Mouse (Mus musculus) kidney, embryonic 14.5 days (tissue): ENCODE results near the gene Tmem50a. TPM values are rescaled to one million over a fixed set of nuclear protein-coding genes. Genes with fewer than 3 reads are reported as not detected.

Source experiments
- ATAC-seq: fragments of 200-750 bp; cut with Nextera tagmentation; 2 replicates; pipeline ENCODE4 v1.8.0; 2017; ENCODE audit warnings: moderate number of reproducible peaks, mild to moderate bottlenecking, moderate TSS enrichment, moderate library complexity; ENCODE audit not compliant: low FRiP score, low TSS enrichment
- H3K27ac ChIP-seq: fragments of 300-500 bp; sonication (generic); 2 replicates; pipeline ENCODE4 v1.5.1; 2014; ENCODE audit warnings: low read depth, mild to moderate bottlenecking, low read length, moderate library complexity, mixed read lengths
- H3K27me3 ChIP-seq: fragments of 300-500 bp; sonication (generic); 2 replicates; pipeline ENCODE4 v1.6.1; 2014; ENCODE audit warnings: mild to moderate bottlenecking, low read length; ENCODE audit not compliant: control insufficient read depth, insufficient read depth
- H3K36me3 ChIP-seq: fragments of 300-500 bp; sonication (generic); 2 replicates; pipeline ENCODE4 v1.6.1; 2014; ENCODE audit warnings: low read length, mixed read lengths; ENCODE audit not compliant: control insufficient read depth, insufficient read depth
- H3K4me1 ChIP-seq: fragments of 300-500 bp; sonication (generic); 2 replicates; pipeline ENCODE4 v1.6.1; 2014; ENCODE audit warnings: low read length, mixed read lengths; ENCODE audit not compliant: control insufficient read depth, insufficient read depth
- H3K4me2 ChIP-seq: fragments of 300-500 bp; sonication (generic); replicated peaks from 2 replicates; pipeline ENCODE4 v1.6.1; 2014; ENCODE audit warnings: low read depth, mild to moderate bottlenecking, low read length
- H3K4me3 ChIP-seq: fragments of 300-500 bp; sonication (generic); 2 replicates; pipeline ENCODE4 v1.5.1; 2014; ENCODE audit warnings: mild to moderate bottlenecking, low read length
- H3K9ac ChIP-seq: fragments of 300-500 bp; sonication (generic); 2 replicates; pipeline ENCODE4 v1.6.1; 2014; ENCODE audit warnings: low read depth, mild to moderate bottlenecking, low read length, moderate library complexity
- H3K9me3 ChIP-seq: fragments of 300-500 bp; sonication (generic); 2 replicates; pipeline ENCODE4 v1.6.1; 2016; ENCODE audit warnings: low read length; ENCODE audit not compliant: control insufficient read depth
- WGBS: fragments of 180-500 bp; shearing (Covaris S2); extraction: QIAGEN DNeasy Blood & Tissue Kit; methylation state at CpG from one replicate; pipeline ENCODE4 v1.1.7; 2014; 5-methylcytosine and 5-hydroxymethylcytosine counted together
- polyA plus RNA-seq: library from polyadenylated mRNA; unstranded; fragments of >200 nt; fragmentation: Nextera tagmentation; extraction: Ambion mirVana; gene quantifications from 2 replicates; pipeline ENCODE4 v1.2.1, GENCODE M21; 2014

The Tmem50a gene
- polyA plus RNA-seq, 1 experiment from 2014 or later = 156 TPM

GRCm38 (mm10) chr4:134943758-134944538 lies 29.1 kb upstream of the Tmem50a start:
- Histone ChIP-seq H3K27ac (no peak overlapping the region), H3K36me3 (no peaks in the 10 kb centered on the region), H3K4me1 (peaks cover 5% of the 10 kb centered on the region; the same call in 1 of the 2 replicates), H3K4me3 (no peak overlapping the region), H3K9ac (no peak overlapping the region), H3K27me3 (peaks cover 28% of the 10 kb centered on the region; the same call in 1 of the 2 replicates), H3K4me2 (no peak overlapping the region), H3K9me3 (no peaks in the 10 kb centered on the region)
- ATAC-seq = no peak
- WGBS = 53% methylated on average over 27 of the region's 27 CpGs

DNA sequence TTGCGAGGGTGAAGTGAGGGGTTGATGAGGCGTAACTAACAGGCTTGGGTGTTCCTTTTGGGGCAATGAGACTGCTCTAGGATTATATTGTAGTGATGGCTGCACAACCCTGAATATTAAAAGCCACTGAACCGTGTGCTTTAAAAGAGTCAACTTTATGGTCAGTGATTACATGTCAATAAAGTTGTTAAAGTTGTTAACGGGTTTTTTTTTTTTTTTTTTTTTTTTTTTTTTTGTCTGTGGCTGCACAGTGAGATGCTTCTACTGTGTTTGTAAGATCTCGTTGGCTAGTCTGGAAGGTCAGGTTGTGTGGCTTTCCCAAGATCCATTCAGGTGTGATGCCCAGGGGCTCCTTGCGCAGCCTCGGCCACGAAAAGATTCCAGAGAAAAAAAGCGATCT lies 25.1 kb upstream of the Tmem50a start:
- Histone ChIP-seq H3K9ac (0 out of 2 replicates have a peak overlapping the region, but pooled peaks have one; percentile 29), H3K36me3 (peaks cover 24% of the 10 kb centered on the region), H3K27ac (no peak overlapping the region), H3K4me2 (peak overlapping the region; percentile 25), H3K27me3 (peaks cover 22% of the 10 kb centered on the region; the same call in 1 of the 2 replicates), H3K9me3 (no peaks in the 10 kb centered on the region), H3K4me1 (peaks cover 2% of the 10 kb centered on the region), H3K4me3 (peak overlapping the region; percentile 2; the same call in 1 of the 2 replicates)
- WGBS = 16% methylated on average over 9 of the region's 9 CpGs
- 0 out of 2 replicates have a peak, but pooled peaks have one; percentile 7 for ATAC-seq

DNA sequence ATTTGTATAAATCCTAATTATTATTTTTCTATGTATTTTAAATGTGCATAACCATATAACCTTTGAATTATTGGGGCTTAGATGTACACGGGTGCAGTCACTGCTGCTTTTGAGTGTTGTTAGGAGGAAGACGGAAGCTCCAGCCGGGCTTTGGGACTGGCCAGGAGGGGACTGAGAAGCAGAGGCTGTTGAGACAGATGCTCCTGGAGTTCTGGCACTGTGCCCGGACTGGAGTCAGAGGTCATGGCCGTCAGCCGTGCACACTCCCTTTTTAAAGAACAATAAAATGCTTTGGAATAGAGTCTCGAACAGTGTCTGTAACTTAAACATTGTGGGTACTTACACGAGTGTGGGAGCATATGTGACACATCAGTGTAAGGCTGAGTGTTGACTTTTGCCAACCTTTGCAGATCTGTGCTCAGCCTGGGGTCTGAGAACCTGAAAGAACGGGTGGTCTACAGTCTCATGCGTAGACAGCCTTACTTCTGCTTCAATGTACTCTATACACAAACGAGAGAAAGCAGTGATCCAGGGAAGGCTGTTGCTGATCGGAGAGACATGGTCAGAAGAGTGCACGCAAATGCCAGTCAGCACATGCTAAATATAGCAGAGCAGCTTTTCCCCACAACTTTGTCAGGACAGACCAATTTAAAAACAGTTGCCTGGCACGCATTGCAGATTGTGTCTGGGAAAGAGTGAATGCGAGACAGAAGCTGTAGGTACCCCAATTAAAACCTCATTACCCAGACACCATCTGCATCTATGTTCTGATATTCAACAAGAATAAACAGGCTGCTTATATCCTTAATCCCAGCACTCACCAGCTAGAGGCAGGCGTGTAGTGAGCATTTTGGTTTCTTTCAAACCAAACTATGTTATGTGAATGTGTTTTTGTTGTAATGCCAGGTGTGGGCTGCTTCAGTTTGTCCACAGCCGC lies 22.7 kb upstream of the Tmem50a start:
- WGBS = 47% methylated on average over 17 of the region's 17 CpGs
- Histone ChIP-seq H3K27me3 (no peaks in the 10 kb centered on the region), H3K4me3 (no peak overlapping the region), H3K9me3 (no peaks in the 10 kb centered on the region), H3K4me1 (peaks cover 2% of the 10 kb centered on the region), H3K4me2 (no peak overlapping the region), H3K9ac (no peak overlapping the region), H3K27ac (no peak overlapping the region), H3K36me3 (peaks cover 48% of the 10 kb centered on the region)
- ATAC-seq = no peak; the same call in 1 of the 2 replicates

- WGBS = under 1% methylated on average over 68 of the region's 68 CpGs
- H3K4me2 ChIP-seq = peak within 1 kb of the TSS; percentile 56
- no peaks in the 10 kb centered on the region for H3K27me3 ChIP-seq
- H3K36me3 ChIP-seq = peaks cover 65% of the 10 kb centered on the region
- H3K27ac ChIP-seq = no peak within 1 kb of the TSS
- H3K4me1 ChIP-seq = peaks cover 4% of the 10 kb centered on the region
- peak within 1 kb of the TSS; percentile 72 for H3K9ac ChIP-seq
- ATAC-seq = peak; percentile 96
- H3K9me3 ChIP-seq = no peaks in the 10 kb centered on the region
- peak within 1 kb of the TSS; percentile 78 for H3K4me3 ChIP-seq
Measured at GRCm38 (mm10) chr4:134930684-134931481, 16.1 kb upstream of the Tmem50a start, which contains the start of gene Syf2. Gene Syf2, plus strand, starts transcription at chr4:134930898.

GRCm38 (mm10) chr4:134930190-134930589 lies 15.4 kb upstream of the Tmem50a start:
- H3K27ac ChIP-seq = no peak overlapping the region
- H3K4me3 ChIP-seq = peak overlapping the region; percentile 78
- H3K36me3 ChIP-seq = peaks cover 65% of the 10 kb centered on the region
- H3K27me3 ChIP-seq = no peaks in the 10 kb centered on the region
- no peak for ATAC-seq
- H3K4me2 ChIP-seq = peak overlapping the region; percentile 56
- WGBS = 29% methylated on average over 9 of the region's 9 CpGs
- H3K9me3 ChIP-seq = no peaks in the 10 kb centered on the region
- H3K9ac ChIP-seq = no peak overlapping the region
- H3K4me1 ChIP-seq = peaks cover 11% of the 10 kb centered on the region

- 75% methylated on average over 4 of the region's 4 CpGs for WGBS
- peaks cover 12% of the 10 kb centered on the region for H3K4me1 ChIP-seq
- no peaks in the 10 kb centered on the region for H3K9me3 ChIP-seq
- H3K36me3 ChIP-seq = peaks cover 65% of the 10 kb centered on the region
- no peak overlapping the region for H3K9ac ChIP-seq
- H3K4me2 ChIP-seq = no peak overlapping the region
- no peaks in the 10 kb centered on the region for H3K27me3 ChIP-seq
- no peak for ATAC-seq
- H3K27ac ChIP-seq = no peak overlapping the region
- no peak overlapping the region for H3K4me3 ChIP-seq
Measured at GRCm38 (mm10) chr4:134929536-134929935, 14.7 kb upstream of the Tmem50a start.

DNA sequence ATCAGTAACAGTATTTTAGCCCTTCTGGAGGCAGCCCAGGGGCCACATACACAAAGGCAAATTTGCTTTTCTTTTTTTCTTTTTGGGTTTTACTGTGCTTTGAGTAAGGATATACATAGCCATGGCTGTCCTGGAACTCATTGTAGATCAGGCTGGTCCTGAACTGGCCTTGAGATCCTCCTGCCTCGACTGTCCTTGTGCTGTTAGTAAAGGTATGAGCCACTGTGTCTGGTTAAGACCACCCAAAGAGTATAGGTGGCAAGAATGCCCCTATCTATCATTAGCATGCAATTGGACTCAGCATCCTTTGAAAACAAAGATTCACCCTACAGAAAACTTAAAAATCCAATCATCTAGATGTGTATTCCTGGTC lies 13.6 kb upstream of the Tmem50a start:
- H3K9ac ChIP-seq = no peak overlapping the region
- H3K27me3 ChIP-seq = no peaks in the 10 kb centered on the region
- no peak overlapping the region for H3K27ac ChIP-seq
- no peak overlapping the region for H3K4me3 ChIP-seq
- no peaks in the 10 kb centered on the region for H3K9me3 ChIP-seq
- no peak for ATAC-seq
- 73% methylated on average over 1 of the region's 1 CpGs for WGBS
- no peak overlapping the region for H3K4me2 ChIP-seq
- H3K4me1 ChIP-seq = peaks cover 12% of the 10 kb centered on the region
- peaks cover 55% of the 10 kb centered on the region for H3K36me3 ChIP-seq

- Histone ChIP-seq H3K9ac (no peak overlapping the region), H3K4me3 (no peak overlapping the region), H3K4me1 (peaks cover 12% of the 10 kb centered on the region), H3K27ac (no peak overlapping the region), H3K27me3 (no peaks in the 10 kb centered on the region), H3K36me3 (peaks cover 50% of the 10 kb centered on the region), H3K9me3 (no peaks in the 10 kb centered on the region), H3K4me2 (no peak overlapping the region)
- WGBS = 72% methylated on average over 5 of the region's 5 CpGs
- ATAC-seq = no peak
Measured at GRCm38 (mm10) chr4:134927815-134928463, 13.1 kb upstream of the Tmem50a start.
